In genomic region chr12:100635601-100636298, GRCm38 (mm10) we compare ENCODE assay signal across 24 mouse cellular contexts.
"Had no signal": no experiment of that assay in that cellular context is flagged by ENCODE, and none has a peak within 500 bp of the region (broad histone marks: within the 10 kb centered on the region; RNA-seq: fewer than 3 reads in every experiment).

No protein-coding gene starts in this region.

- H3K36me3 ChIP-seq: kidney, embryonic 15.5 days; limb, embryonic 10.5 days; limb, embryonic 13.5 days; liver, embryonic 13.5 days; lung, embryonic 15.5 days; midbrain, embryonic 10.5 days; neural tube, embryonic 13.5 days; stomach, embryonic 15.5 days had no signal

- H3K9ac ChIP-seq: kidney, embryonic 15.5 days; limb, embryonic 13.5 days; liver, embryonic 13.5 days; lung, embryonic 15.5 days; neural tube, embryonic 13.5 days; stomach, embryonic 15.5 days had no signal

- H3K9me3 ChIP-seq: kidney, embryonic 15.5 days; limb, embryonic 10.5 days; limb, embryonic 13.5 days; liver, embryonic 13.5 days; lung, embryonic 15.5 days; megakaryocyte, embryonic 14.5 days; midbrain, embryonic 10.5 days; neural tube, embryonic 13.5 days; stomach, embryonic 15.5 days had no signal

- H3K4me1 ChIP-seq: kidney, embryonic 15.5 days; lung, embryonic 15.5 days; neural tube, embryonic 13.5 days; stomach, embryonic 15.5 days had no signal

- H3K27ac ChIP-seq: kidney, embryonic 15.5 days; limb, embryonic 10.5 days; limb, embryonic 13.5 days; liver, embryonic 13.5 days; lung, embryonic 15.5 days; midbrain, embryonic 10.5 days; neural tube, embryonic 13.5 days; stomach, embryonic 15.5 days had no signal

- H3K27me3 ChIP-seq: kidney, embryonic 15.5 days; limb, embryonic 13.5 days; liver, embryonic 13.5 days; lung, embryonic 15.5 days; megakaryocyte, embryonic 14.5 days; neural tube, embryonic 13.5 days; stomach, embryonic 15.5 days had no signal

- DNase-seq: kidney, adult 8-10 months; kidney, postnatal 10 days; kidney, postnatal 36 days; layer of hippocampus, postnatal 36 days; liver; liver, embryonic 13.5 days; lung, postnatal 10 days; lung, postnatal 36 days; midbrain, embryonic 14.5 days; retina, postnatal 1 day; right cerebral cortex, postnatal 25 days; spleen, adult 18-20 months; thymus, adult 2 months; thymus, postnatal 14 days; thymus, postnatal 4 days had no signal

- H3K4me3 ChIP-seq: kidney, embryonic 15.5 days; limb, embryonic 10.5 days; limb, embryonic 13.5 days; liver, embryonic 13.5 days; lung, embryonic 15.5 days; megakaryocyte, embryonic 14.5 days; midbrain, embryonic 10.5 days; myocyte; neural tube, embryonic 13.5 days; stomach, embryonic 15.5 days had no signal

- H3K4me2 ChIP-seq: kidney, embryonic 15.5 days; limb, embryonic 13.5 days; liver, embryonic 13.5 days; lung, embryonic 15.5 days; neural tube, embryonic 13.5 days; stomach, embryonic 15.5 days had no signal
